In genomic region chr16:26646066-26646465, GRCm38 (mm10) we compare ENCODE assay signal across 15 mouse cellular contexts.
"Had no signal": no experiment of that assay in that cellular context is flagged by ENCODE, and none has a peak within 500 bp of the region (broad histone marks: within the 10 kb centered on the region; RNA-seq: fewer than 3 reads in every experiment).

No protein-coding gene starts in this region.

- H3K9ac ChIP-seq: kidney, embryonic 15.5 days; liver, embryonic 13.5 days; lung, embryonic 14.5 days; midbrain, embryonic 12.5 days; midbrain, embryonic 15.5 days had no signal

- DNase-seq: kidney, adult 11 months; kidney, adult 8-10 months; kidney, postnatal 10 days; kidney, postnatal 36 days; liver, embryonic 13.5 days; lung, embryonic 14.5 days; thymus, adult 2 months; thymus, postnatal 14 days; thymus, postnatal 4 days had no signal

- H3K36me3 ChIP-seq: kidney, embryonic 15.5 days; liver, embryonic 13.5 days; midbrain, embryonic 12.5 days; midbrain, embryonic 15.5 days had no signal

- H3K27me3 ChIP-seq: kidney, embryonic 15.5 days; liver, embryonic 13.5 days; midbrain, embryonic 12.5 days; midbrain, embryonic 15.5 days had no signal

- H3K4me1 ChIP-seq: kidney, embryonic 15.5 days; liver, embryonic 13.5 days; midbrain, embryonic 12.5 days; midbrain, embryonic 15.5 days had no signal

- H3K4me3 ChIP-seq: kidney, embryonic 15.5 days; liver, embryonic 13.5 days; midbrain, embryonic 12.5 days; midbrain, embryonic 15.5 days had no signal

- H3K9me3 ChIP-seq: kidney, embryonic 15.5 days; liver, embryonic 13.5 days; midbrain, embryonic 12.5 days; midbrain, embryonic 15.5 days had no signal

- H3K27ac ChIP-seq: kidney, embryonic 15.5 days; liver, embryonic 13.5 days; macrophage; midbrain, embryonic 12.5 days; midbrain, embryonic 15.5 days; stomach, postnatal 0 days had no signal

- ATAC-seq: lung, postnatal 0 days; midbrain, embryonic 15.5 days had no signal

- H3K4me2 ChIP-seq: kidney, embryonic 15.5 days; liver, embryonic 13.5 days; lung, embryonic 14.5 days; midbrain, embryonic 12.5 days; midbrain, embryonic 15.5 days had no signal
